Mouse (Mus musculus): ENCODE data around the gene 4930402F06Rik.

4930402F06Rik gene

GRCm38 (mm10) chr2:35416473-35416872 is 19.5 kb upstream of the 4930402F06Rik start:
- DNase-seq = no peak

- DNase-seq = no peak
These were observed 15.8 kb upstream of the 4930402F06Rik start for GRCm38 (mm10) chr2:35412810-35413209.

DNA sequence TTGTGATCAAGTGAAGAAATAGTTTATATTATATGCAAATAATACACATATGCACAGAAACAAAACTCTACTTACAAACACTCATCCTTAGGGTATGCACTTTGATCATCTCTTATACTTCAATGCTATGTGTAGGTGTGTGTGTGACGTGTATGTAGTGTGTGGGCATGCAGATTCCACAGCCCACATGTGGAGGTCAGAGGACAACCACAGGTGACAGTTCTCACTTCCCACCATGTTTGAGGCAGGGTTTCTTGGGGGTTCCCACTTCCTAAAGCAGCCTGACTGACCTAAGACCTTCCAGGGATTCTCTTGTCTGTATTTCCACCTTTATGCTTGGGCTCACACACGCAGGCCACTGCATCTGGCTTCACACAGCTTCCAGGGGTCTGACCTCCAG is 15.3 kb upstream of the 4930402F06Rik start:
- no peak for DNase-seq

DNA sequence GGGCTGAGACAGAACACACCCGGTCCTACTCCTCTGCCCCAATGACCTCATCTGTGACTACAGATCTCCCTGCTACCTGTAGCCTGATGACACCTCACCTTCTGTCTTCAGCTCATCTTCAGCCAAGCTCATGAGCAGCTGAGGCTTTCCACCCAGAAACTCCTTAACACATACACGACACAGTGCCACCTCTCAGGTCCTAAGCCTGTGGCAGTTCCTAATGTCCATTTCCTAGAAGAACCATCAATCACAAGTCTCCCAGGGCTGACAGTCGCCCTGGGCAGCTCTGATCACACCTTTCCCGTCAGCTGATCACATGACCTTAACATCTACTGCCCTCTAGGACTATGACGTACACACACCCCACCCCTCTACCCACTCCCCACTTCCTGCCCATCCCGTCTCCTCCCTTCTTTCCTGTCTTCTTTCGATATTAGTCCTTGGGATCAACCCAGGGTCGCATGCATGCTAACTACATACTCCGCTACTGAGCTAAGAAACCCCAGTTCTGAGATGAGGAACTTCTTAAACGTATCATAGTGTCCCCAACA is 14.7 kb upstream of the 4930402F06Rik start:
- no peak for DNase-seq

- DNase-seq = no peak
These were observed 12.5 kb upstream of the 4930402F06Rik start for GRCm38 (mm10) chr2:35409466-35409865.

GRCm38 (mm10) chr2:35408409-35409110 is 11.6 kb upstream of the 4930402F06Rik start:
- DNase-seq = no peak

DNA sequence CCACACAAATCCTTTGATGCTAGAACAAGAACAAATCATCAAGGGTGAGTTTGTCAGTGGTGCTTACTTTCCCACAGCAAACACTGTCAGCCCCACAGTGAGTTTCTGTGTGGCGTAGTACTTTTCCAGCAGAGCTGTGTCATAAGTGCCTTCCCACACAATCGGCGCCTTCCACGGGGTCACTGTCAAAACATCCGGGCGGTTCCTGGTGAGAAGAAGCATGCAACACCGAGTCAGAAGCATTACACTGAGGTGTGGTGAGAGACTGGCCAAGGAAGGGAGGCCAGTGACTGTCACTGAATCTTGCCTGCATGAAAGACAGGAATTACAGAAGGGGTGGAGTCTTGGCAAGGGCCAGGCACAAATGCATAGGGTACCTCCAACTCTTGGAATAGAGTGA is 10.9 kb upstream of the 4930402F06Rik start:
- no peak for DNase-seq

GRCm38 (mm10) chr2:35407266-35407665 is 10.3 kb upstream of the 4930402F06Rik start:
- DNase-seq = no peak

DNA sequence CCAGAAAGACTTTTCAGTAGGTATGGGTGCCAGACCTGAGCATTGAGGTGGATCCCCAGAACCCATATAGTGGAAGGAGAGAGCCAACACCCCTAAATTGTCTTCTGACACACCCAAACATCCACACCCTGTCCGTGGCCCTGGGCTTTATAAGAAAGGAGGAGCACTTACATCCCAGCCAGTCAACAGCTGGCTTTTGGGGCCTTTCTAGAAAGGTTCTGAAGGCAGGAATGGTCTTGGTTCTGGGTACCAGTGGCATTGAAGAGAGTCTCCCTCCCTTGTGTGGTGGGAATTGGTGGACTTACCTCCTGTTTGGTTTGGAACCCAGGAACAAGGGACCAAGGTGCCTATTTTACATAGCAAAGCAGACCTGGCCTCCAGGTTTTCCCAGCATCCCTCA is 9.6 kb upstream of the 4930402F06Rik start:
- no peak for DNase-seq

- DNase-seq = no peak
These were observed 5.4 kb upstream of the 4930402F06Rik start for GRCm38 (mm10) chr2:35402391-35402790.

DNA sequence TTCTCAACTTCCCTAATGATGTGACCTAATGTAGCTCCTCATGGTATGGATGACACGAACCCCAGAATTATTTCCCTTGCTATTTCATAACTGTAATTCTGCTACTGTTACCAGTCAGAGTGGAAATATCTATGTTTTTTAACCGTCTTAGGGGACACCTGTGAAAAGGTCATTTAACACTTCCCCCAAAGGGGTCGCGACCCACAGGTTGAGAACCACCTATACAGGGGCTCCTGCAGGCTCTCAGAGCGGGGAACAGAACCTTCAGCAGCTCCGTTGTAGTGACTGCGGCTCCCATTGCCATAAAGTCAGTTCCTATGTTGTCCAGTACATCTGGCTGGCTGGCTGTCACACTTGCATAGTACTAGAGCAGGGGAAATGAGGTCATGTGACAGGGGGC is 3.8 kb upstream of the 4930402F06Rik start:
- no peak for DNase-seq

GRCm38 (mm10) chr2:35398184-35398828 is 1.3 kb upstream of the 4930402F06Rik start:
- no peak for DNase-seq

- DNase-seq = peak; percentile 67
These were observed 707 bp upstream of the 4930402F06Rik start for GRCm38 (mm10) chr2:35397590-35398173.

- peak; percentile 12 for DNase-seq
These were observed 11.5 kb downstream of the 4930402F06Rik start for GRCm38 (mm10) chr2:35385441-35385871.

DNA sequence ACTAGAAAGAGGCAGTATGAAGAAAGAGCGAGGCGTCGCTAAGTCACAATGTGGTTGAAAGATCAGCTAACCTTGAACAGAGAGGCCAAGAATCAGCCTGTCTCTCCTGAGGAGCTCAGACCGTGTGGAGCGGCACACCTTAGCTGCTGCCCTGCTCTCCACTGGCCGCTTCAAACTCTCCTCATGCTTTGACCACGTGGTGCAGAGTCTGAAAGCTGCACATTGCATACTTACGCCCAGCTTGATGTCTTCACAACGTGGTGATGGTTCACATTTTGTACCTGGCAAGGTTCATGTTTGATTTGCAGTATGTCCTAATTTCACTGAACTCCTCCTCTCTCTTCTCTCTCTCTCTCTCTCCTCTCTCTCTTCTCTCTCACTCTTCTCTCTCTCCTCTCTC is 17.7 kb downstream of the 4930402F06Rik start:
- no peak for DNase-seq

- DNase-seq = no peak
These were observed 19.4 kb downstream of the 4930402F06Rik start for GRCm38 (mm10) chr2:35377600-35377999.

DNA sequence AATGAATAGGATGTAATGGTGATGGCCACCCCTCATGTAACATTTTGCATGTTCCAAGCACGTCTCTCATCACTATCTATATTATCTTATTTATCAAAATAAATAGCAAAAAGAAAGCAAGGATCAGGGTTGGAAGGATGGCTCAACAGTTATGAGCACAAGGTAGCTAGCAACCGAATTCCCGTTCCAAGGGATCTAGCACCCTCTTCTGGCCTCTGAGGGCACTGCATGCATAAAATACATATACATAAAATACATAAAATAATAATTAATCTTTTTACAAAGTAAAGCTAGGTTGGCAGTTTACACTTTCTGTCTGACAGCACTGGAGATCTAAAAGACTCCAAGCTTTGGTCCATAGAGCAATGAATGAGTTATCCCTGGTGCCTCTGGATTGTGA is 24.0 kb downstream of the 4930402F06Rik start:
- DNase-seq = no peak

DNA sequence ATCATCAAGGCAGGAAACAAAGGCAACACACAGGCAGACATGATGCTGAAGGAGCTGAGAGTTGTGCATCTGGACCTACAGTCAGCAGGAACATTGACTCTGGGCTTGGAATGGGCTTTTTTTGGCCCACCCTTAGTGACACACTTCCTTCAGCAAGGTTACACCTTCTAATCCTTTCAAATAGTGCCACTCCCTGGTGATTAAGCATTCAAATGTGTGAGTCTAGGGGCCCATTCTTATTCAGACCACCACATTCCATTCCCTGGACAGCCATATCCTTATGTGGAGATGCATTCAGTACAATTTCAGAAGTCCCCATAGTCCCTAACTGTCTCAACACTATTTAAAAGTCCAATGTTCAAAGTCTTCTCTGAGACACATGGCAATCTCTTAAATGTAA is 26.3 kb downstream of the 4930402F06Rik start:
- DNase-seq = no peak

- no peak for DNase-seq
These were observed 29.3 kb downstream of the 4930402F06Rik start, which contains the start of gene 4930568D16Rik for GRCm38 (mm10) chr2:35367629-35368028. TSS of gene 4930568D16Rik (minus strand) at chr2:35367729.

- DNase-seq = no peak
These were observed 47.8 kb downstream of the 4930402F06Rik start for GRCm38 (mm10) chr2:35349184-35349583.

- DNase-seq = no peak
These were observed 51.0 kb downstream of the 4930402F06Rik start for GRCm38 (mm10) chr2:35345984-35346383.

DNA sequence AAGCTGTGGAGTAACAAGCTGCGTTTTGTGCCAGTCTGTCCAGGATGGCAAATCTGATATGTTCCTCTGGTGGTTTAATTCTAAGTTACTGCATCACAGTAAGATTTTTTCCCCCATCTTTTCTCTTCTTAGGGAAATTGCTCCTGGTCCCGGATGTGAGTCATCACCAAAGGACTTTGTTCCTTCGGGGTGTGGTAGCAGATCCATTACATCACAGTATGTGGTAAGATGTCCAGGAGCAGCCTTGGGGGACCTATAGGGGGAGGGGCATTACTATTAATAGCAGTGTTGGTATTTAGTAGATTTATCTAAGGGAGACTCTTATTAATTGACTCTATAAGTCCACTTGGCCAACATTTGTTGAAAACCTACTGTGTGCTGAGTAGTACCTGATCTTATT is 54.4 kb downstream of the 4930402F06Rik start:
- no peak for DNase-seq

- DNase-seq = no peak
These were observed 58.3 kb downstream of the 4930402F06Rik start for GRCm38 (mm10) chr2:35338707-35339106.

DNA sequence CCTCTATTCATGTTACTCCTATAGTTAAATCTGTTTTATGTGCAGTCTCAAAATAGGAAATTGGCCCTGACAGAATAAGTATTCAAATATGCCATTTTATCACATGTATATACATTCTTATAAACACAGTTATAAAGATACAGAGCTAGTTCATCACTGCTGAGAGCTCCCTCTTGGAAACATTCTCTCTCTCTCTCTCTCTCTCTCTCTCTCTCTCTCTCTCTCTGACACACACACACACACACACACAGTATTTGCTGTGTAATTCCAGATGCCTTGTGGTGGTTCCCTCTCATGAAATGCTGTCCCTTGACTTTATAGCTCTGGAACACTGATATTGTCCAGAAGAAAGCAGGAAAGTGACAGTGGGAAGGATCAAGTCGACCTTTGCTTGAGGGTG is 58.9 kb downstream of the 4930402F06Rik start:
- no peak for DNase-seq

Data from cerebellum, adult 8-10 months (tissue).